Mouse (Mus musculus): ENCODE data around the gene Selenof. TPM values are rescaled to one million over a fixed set of nuclear protein-coding genes. Genes with fewer than 3 reads are reported as not detected.

The Selenof gene
- polyA plus RNA-seq (2012; rRNA removed; ENCODE audit: low replicate concordance), result 211 and 228 TPM in 2 replicates

DNA sequence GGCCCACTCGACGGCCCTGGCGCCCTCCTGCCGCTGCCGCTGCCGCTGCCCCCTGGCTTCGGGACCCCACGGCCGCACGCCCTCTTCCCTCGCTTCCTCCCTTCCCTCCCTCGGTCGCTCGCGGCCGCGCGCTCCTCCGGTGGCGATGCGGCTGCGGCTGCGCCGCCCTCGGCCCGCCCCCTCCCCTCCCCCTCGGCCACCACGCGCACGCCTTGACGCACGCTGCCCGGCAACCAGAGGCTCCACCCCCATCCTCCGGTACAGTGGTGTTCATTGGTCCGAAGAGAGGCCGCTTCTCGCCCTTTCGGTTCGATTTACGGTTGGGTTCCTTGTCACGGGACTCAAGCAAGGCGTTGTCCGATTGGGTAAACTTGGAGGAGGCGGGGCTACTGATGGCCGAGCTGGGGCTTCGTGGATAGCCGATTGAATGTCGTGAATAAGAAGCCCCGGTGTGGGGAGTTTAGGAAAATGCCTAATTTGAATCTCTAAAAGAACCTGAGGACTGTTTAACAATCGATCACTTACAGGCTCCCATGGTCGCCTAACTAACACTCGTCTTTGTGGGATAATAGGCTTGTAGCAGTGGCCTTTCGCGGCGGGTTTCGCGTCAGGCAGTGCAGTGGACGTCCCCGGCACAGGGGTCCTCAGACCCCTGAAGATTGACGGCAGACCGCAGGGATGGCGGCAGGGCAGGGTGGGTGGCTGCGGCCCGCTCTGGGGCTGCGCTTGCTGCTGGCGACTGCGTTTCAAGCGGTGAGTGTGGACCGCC is at the start of gene Selenof, which contains the start of gene Hs2st1:
Gene Selenof, plus strand, starts transcription at position 258 of the 769 bp plus-strand sequence.
Gene Hs2st1, minus strand, starts transcription at position 135 of the 769 bp plus-strand sequence.

Other genes starting within 250 kb of the Selenof start
- gene Hs2st1, start 123 bp upstream of the Selenof start, polyA plus RNA-seq (2012; rRNA removed; ENCODE audit: low replicate concordance), result 6.3 and 9.2 TPM in 2 replicates
- 42.6 and 96.6 TPM in 2 replicates for gene Sh3glb1, start 150.0 kb downstream of the Selenof start, polyA plus RNA-seq (2012; rRNA removed; ENCODE audit: low replicate concordance)
- gene Clca3a1, start 190.7 kb downstream of the Selenof start, polyA plus RNA-seq (2012; rRNA removed; ENCODE audit: low replicate concordance), result 1.6 and 3.7 TPM in 2 replicates
- 0.17 and 0.54 TPM in 2 replicates for gene Clca3a2, start 249.2 kb downstream of the Selenof start, polyA plus RNA-seq (2012; rRNA removed; ENCODE audit: low replicate concordance)